Mouse (Mus musculus): ENCODE results near the gene Noxa1. TPM values are rescaled to one million over a fixed set of nuclear protein-coding genes. Genes with fewer than 3 reads are reported as not detected.

Gene Noxa1
- polyA plus RNA-seq, 1 experiment from 2014 or later: not detected

DNA sequence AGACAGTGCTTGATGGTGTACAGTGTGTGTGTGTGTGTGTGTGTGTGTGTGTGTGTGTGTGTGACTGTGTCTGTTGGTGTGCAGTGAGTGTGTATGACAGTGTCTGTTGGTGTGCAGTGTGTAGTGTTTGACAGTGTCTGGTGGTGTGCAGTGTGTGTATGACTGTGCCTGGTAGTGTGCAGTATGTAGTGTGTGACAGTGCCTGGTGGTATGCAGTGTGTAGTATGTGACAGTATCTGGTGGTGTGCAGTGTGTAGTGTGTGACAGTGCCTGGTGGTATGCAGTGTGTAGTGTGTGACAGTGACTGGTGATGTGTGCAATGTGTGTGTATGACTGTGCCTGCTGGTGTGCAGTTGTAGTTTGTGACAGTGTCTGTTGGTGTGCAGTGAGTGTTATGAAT lies 14.5 kb upstream of the Noxa1 start:
- Histone ChIP-seq H3K9me3 (ENCODE audit: control insufficient read depth, low read length) (no peaks in the 10 kb centered on the region), H3K9ac (ENCODE audit: low read length) (no peak overlapping the region), H3K27ac (ENCODE audit: low read depth, low read length) (no peak overlapping the region), H3K4me3 (ENCODE audit: low read depth, low read length) (no peak overlapping the region), H3K36me3 (ENCODE audit: control insufficient read depth, insufficient read depth, low read length) (no peaks in the 10 kb centered on the region), H3K4me1 (ENCODE audit: control insufficient read depth, insufficient read depth, low read length) (0 out of 2 replicates have a peak, but pooled peaks cover 3% of the 10 kb centered on the region), H3K4me2 (no peak overlapping the region), H3K27me3 (ENCODE audit: control insufficient read depth, insufficient read depth, low read length) (no peaks in the 10 kb centered on the region)
- DNase-seq (ENCODE audit: low spot score, missing footprints) (peak; percentile 69), ATAC-seq (ENCODE audit: low FRiP score) (no peak)

DNA sequence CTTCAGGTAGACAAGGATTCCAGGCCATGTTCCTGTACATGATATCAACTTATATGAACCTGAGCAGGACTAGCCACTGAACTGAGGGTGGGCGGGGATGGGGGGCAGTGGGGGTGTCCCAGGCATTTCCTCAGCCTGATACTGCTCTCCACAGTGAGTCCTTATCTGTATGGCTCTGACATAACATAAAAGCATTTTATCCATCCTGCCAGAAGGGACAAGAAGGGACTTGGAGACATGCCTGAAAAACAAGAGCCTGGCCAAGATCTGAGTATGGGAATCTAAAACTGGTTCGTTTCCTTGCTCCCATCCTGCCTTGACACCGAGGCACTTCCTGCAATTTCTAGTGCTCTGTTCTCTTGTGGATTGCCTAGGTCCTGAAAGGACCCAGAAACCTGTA lies 11.1 kb upstream of the Noxa1 start:
- H3K9ac ChIP-seq (ENCODE audit: low read length): no peak overlapping the region
- 79% methylated on average over 3 of the region's 3 CpGs for WGBS

DNA sequence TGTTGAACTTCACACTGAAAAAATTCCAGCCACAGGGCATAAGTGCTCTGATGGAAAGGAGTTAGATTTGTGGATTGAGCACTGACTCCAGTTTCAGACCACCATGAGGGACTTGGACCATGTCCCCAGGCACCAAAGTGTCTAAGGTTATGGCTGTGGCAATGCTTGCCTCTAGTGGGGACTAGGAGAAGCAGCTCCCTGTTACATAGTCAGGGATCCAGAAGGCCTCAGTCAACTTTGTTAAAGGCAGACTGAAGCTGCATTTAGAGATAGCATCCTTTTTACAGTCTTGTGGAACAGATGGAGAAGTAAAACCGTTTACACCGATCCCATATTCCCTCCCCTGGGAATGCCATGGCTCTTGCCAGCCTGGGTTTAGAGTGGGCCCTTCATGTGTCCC lies 9.2 kb upstream of the Noxa1 start:
- Histone ChIP-seq H3K9me3 (ENCODE audit: control insufficient read depth, low read length) (no peaks in the 10 kb centered on the region), H3K36me3 (ENCODE audit: control insufficient read depth, insufficient read depth, low read length) (no peaks in the 10 kb centered on the region), H3K4me3 (ENCODE audit: low read depth, low read length) (no peak overlapping the region), H3K4me2 (no peak overlapping the region), H3K27me3 (ENCODE audit: control insufficient read depth, insufficient read depth, low read length) (no peaks in the 10 kb centered on the region), H3K9ac (ENCODE audit: low read length) (no peak overlapping the region), H3K27ac (ENCODE audit: low read depth, low read length) (no peak overlapping the region), H3K4me1 (ENCODE audit: control insufficient read depth, insufficient read depth, low read length) (peaks cover 10% of the 10 kb centered on the region)
- no peak for ATAC-seq (ENCODE audit: low FRiP score)
- DNase-seq (ENCODE audit: low spot score, missing footprints): no peak
- 91% methylated on average over 2 of the region's 2 CpGs for WGBS

More for the DNA sequence above, 11.1 kb upstream of the Noxa1 start:
- ATAC-seq (ENCODE audit: low FRiP score) (no peak), DNase-seq (ENCODE audit: low spot score, missing footprints) (no peak)
- Histone ChIP-seq H3K27me3 (ENCODE audit: control insufficient read depth, insufficient read depth, low read length) (no peaks in the 10 kb centered on the region), H3K36me3 (ENCODE audit: control insufficient read depth, insufficient read depth, low read length) (no peaks in the 10 kb centered on the region), H3K4me3 (ENCODE audit: low read depth, low read length) (no peak overlapping the region), H3K4me1 (ENCODE audit: control insufficient read depth, insufficient read depth, low read length) (0 out of 2 replicates have a peak, but pooled peaks cover under 1% of the 10 kb centered on the region), H3K4me2 (no peak overlapping the region), H3K9me3 (ENCODE audit: control insufficient read depth, low read length) (no peaks in the 10 kb centered on the region), H3K27ac (ENCODE audit: low read depth, low read length) (no peak overlapping the region)

DNA sequence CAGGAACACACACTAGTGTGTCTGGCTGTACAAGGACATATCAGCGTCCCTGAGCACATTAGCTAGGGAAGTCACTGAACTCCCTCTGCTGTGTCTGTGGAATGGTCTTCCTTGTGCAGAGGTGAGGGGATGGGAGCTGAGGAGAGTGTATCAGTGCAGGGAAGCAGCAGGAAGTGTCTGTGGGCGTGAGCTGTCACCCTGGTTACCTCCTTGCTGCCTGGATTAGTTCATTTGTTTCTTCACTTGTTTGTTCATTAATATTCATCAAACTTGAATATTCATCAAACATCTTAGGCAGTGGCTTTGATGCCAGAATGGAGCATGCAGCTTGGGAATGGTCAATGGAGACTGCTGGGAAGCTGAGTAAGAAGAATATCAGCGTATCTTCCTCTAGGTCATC lies 4.8 kb upstream of the Noxa1 start:
- 63% methylated on average over 3 of the region's 3 CpGs for WGBS
- Histone ChIP-seq H3K4me3 (ENCODE audit: low read depth, low read length) (no peak overlapping the region), H3K4me2 (no peak overlapping the region), H3K36me3 (ENCODE audit: control insufficient read depth, insufficient read depth, low read length) (no peaks in the 10 kb centered on the region), H3K27me3 (ENCODE audit: control insufficient read depth, insufficient read depth, low read length) (peaks cover 1% of the 10 kb centered on the region), H3K27ac (ENCODE audit: low read depth, low read length) (no peak overlapping the region), H3K9ac (ENCODE audit: low read length) (no peak overlapping the region), H3K4me1 (ENCODE audit: control insufficient read depth, insufficient read depth, low read length) (peaks cover 10% of the 10 kb centered on the region), H3K9me3 (ENCODE audit: control insufficient read depth, low read length) (no peaks in the 10 kb centered on the region)
- ATAC-seq (ENCODE audit: low FRiP score): peak; percentile 74
- DNase-seq (ENCODE audit: low spot score, missing footprints): peak; percentile 82

DNA sequence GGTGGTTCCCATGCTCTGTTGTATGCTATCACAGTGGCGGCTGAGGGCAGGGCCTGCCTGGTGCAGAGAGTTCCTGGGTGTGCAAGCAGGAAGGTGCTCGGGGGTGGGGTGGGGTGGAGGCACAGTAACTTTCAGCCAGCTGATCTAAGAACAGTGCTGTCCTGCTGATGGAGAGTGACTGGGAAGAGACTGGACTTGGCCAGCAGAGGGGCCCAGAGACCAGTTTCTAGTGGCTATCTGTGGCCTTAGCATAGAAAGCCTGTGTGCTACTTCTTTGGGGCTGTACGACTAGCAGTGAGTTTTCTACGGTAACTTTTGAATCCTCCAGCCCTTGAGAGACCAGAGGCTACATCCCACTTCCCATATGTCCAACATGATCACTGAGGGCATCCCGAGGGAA lies 4.0 kb upstream of the Noxa1 start:
- H3K4me2 ChIP-seq: no peak overlapping the region
- H3K36me3 ChIP-seq (ENCODE audit: control insufficient read depth, insufficient read depth, low read length): no peaks in the 10 kb centered on the region
- no peak overlapping the region for H3K4me3 ChIP-seq (ENCODE audit: low read depth, low read length)
- peaks cover 10% of the 10 kb centered on the region for H3K4me1 ChIP-seq (ENCODE audit: control insufficient read depth, insufficient read depth, low read length)
- no peak overlapping the region for H3K27ac ChIP-seq (ENCODE audit: low read depth, low read length)
- H3K9me3 ChIP-seq (ENCODE audit: control insufficient read depth, low read length): no peaks in the 10 kb centered on the region
- peaks cover 3% of the 10 kb centered on the region for H3K27me3 ChIP-seq (ENCODE audit: control insufficient read depth, insufficient read depth, low read length)
- peak; percentile 93 for DNase-seq (ENCODE audit: low spot score, missing footprints)
- ATAC-seq (ENCODE audit: low FRiP score): peak; percentile 75; the same call in 1 of the 2 replicates
- no peak overlapping the region for H3K9ac ChIP-seq (ENCODE audit: low read length)
- 49% methylated on average over 5 of the region's 5 CpGs for WGBS

DNA sequence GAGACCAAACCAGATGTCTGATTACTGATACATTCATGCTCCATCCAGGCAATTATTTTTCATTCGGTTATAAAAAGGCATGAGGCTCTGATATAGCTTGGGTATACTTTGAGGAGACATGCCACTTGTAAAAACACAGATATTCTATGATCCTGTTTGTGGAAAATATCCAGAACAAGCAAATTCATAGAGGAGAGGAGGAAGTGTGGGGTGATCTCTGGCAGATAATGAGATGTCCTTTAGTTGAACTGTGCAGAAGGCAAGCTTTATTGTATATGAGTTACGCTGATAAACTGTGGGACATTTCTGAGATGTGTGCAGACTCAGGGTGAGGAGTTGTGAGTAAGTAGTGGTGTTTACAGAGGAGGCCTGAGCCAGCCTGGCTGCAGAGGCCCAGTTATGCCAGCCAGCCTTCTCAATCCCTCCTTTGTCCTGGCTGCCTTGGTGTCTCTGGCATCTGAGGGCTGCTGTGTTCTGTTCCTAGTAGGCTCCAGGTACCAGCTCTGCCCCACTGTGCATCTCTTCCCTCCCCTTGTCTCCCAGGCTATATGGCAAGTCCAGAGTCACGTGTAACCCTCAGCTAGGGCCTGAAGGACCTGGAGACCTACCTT lies 3.2 kb upstream of the Noxa1 start:
- H3K36me3 ChIP-seq (ENCODE audit: control insufficient read depth, insufficient read depth, low read length): no peaks in the 10 kb centered on the region
- no peak overlapping the region for H3K27ac ChIP-seq (ENCODE audit: low read depth, low read length)
- H3K9ac ChIP-seq (ENCODE audit: low read length): no peak overlapping the region
- DNase-seq (ENCODE audit: low spot score, missing footprints) (peak; percentile 14), ATAC-seq (ENCODE audit: low FRiP score) (no peak)
- no peak overlapping the region for H3K4me3 ChIP-seq (ENCODE audit: low read depth, low read length)
- H3K27me3 ChIP-seq (ENCODE audit: control insufficient read depth, insufficient read depth, low read length): peaks cover 3% of the 10 kb centered on the region
- 84% methylated on average over 3 of the region's 3 CpGs for WGBS
- peaks cover 10% of the 10 kb centered on the region for H3K4me1 ChIP-seq (ENCODE audit: control insufficient read depth, insufficient read depth, low read length)
- H3K9me3 ChIP-seq (ENCODE audit: control insufficient read depth, low read length): no peaks in the 10 kb centered on the region
- H3K4me2 ChIP-seq: no peak overlapping the region

DNA sequence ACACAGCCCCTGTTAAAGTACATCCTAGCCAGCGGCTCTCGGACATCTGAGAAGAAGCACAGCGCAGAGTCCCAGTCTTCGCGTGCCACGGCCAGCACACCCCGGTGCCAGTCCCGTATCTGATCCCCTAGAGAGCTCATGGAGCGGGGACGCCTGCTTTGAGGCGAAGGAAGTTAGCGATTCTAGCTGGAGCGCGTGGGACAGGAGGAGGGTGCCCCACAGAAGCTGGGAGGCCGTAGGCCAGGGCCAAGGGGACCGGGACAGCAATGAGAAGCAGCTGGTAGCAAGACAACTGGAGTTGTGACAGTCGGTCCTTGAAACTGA lies 202 bp downstream of the Noxa1 start:
- no peak for DNase-seq (ENCODE audit: low spot score, missing footprints)
- H3K9ac ChIP-seq (ENCODE audit: low read length): no peak overlapping the region
- H3K9me3 ChIP-seq (ENCODE audit: control insufficient read depth, low read length): no peaks in the 10 kb centered on the region
- no peak overlapping the region for H3K4me3 ChIP-seq (ENCODE audit: low read depth, low read length)
- WGBS: 41% methylated on average over 17 of the region's 17 CpGs
- H3K4me1 ChIP-seq (ENCODE audit: control insufficient read depth, insufficient read depth, low read length): peaks cover 6% of the 10 kb centered on the region
- peaks cover 3% of the 10 kb centered on the region for H3K27me3 ChIP-seq (ENCODE audit: control insufficient read depth, insufficient read depth, low read length)
- no peak overlapping the region for H3K27ac ChIP-seq (ENCODE audit: low read depth, low read length)
- H3K36me3 ChIP-seq (ENCODE audit: control insufficient read depth, insufficient read depth, low read length): no peaks in the 10 kb centered on the region
- ATAC-seq (ENCODE audit: low FRiP score): no peak
- H3K4me2 ChIP-seq: peak overlapping the region; percentile 19

DNA sequence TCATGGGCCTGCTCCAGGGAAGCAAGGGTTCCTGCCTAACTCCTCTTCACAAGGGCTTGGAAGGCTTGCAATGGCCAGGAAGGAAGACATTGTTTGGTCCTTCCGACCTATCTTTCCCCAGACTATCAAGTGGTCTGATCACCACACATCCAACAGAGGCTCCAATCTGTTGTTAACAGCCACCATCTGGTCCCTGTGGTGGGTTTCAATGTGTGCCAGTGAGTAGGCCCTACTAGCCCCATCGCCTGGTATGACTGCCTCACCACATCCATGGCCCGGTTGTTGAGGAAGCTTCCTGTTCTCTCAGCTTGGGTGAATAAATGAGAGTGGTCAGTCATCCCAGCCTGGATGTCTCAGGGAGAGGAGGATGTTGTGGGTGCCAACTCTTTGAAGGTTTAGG lies 6.3 kb downstream of the Noxa1 start:
- no peak overlapping the region for H3K9ac ChIP-seq (ENCODE audit: low read length)
- WGBS: 87% methylated on average over 3 of the region's 3 CpGs
- no peak overlapping the region for H3K4me3 ChIP-seq (ENCODE audit: low read depth, low read length)
- H3K36me3 ChIP-seq (ENCODE audit: control insufficient read depth, insufficient read depth, low read length): no peaks in the 10 kb centered on the region
- DNase-seq (ENCODE audit: low spot score, missing footprints) (no peak), ATAC-seq (ENCODE audit: low FRiP score) (no peak)
- no peaks in the 10 kb centered on the region for H3K27me3 ChIP-seq (ENCODE audit: control insufficient read depth, insufficient read depth, low read length)
- no peaks in the 10 kb centered on the region for H3K4me1 ChIP-seq (ENCODE audit: control insufficient read depth, insufficient read depth, low read length)
- no peak overlapping the region for H3K4me2 ChIP-seq
- no peak overlapping the region for H3K27ac ChIP-seq (ENCODE audit: low read depth, low read length)
- H3K9me3 ChIP-seq (ENCODE audit: control insufficient read depth, low read length): no peaks in the 10 kb centered on the region

DNA sequence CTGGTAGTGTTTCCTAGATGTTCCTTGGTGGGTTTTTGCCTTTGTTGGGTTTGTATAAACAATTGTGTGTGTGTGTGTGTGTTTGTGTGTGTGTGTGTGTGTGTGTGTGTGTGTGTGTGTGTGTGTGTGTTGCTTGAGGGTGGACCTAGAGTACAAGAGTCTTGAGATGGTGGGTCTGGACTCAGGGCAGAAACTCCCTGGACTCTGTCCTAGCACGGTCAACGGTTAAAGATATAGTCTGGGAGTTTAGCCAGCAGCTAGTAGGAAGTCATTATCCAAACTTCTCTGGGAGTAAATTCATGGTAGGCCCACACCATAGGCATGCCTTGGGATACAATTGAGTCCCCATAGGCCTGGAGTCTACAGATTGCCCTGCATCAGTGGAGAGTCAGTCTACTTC lies 7.1 kb downstream of the Noxa1 start:
- ATAC-seq (ENCODE audit: low FRiP score) (no peak), DNase-seq (ENCODE audit: low spot score, missing footprints) (no peak)
- H3K9me3 ChIP-seq (ENCODE audit: control insufficient read depth, low read length): no peaks in the 10 kb centered on the region
- no peaks in the 10 kb centered on the region for H3K27me3 ChIP-seq (ENCODE audit: control insufficient read depth, insufficient read depth, low read length)
- H3K36me3 ChIP-seq (ENCODE audit: control insufficient read depth, insufficient read depth, low read length): no peaks in the 10 kb centered on the region
- H3K9ac ChIP-seq (ENCODE audit: low read length): no peak overlapping the region
- H3K4me2 ChIP-seq: no peak overlapping the region
- H3K27ac ChIP-seq (ENCODE audit: low read depth, low read length): no peak overlapping the region
- no peaks in the 10 kb centered on the region for H3K4me1 ChIP-seq (ENCODE audit: control insufficient read depth, insufficient read depth, low read length)
- 98% methylated on average over 2 of the region's 2 CpGs for WGBS
- H3K4me3 ChIP-seq (ENCODE audit: low read depth, low read length): no peak overlapping the region
